Mouse (Mus musculus) adrenal gland, adult 18-20 months (tissue): ENCODE measurements around the gene Elmod3. TPM values are rescaled to one million over a fixed set of nuclear protein-coding genes. Genes with fewer than 3 reads are reported as not detected.

Experiments used
- DNase-seq, 2 experiments: peaks; one replicate each; pipeline ENCODE4 v3.0.0; 2021 to 2022; ENCODE audit warnings: low spot score in 2 of 2
- total RNA-seq, 2 experiments: library from RNA; stranded (reverse); gene quantifications; 1 replicate in 1 of 2; 2 replicates in 1 of 2; pipeline ENCODE4 v1.2.3; 2021

Gene Elmod3
- total RNA-seq, 2 experiments from 2014 or later = 10.9 to 13.5 TPM

DNA sequence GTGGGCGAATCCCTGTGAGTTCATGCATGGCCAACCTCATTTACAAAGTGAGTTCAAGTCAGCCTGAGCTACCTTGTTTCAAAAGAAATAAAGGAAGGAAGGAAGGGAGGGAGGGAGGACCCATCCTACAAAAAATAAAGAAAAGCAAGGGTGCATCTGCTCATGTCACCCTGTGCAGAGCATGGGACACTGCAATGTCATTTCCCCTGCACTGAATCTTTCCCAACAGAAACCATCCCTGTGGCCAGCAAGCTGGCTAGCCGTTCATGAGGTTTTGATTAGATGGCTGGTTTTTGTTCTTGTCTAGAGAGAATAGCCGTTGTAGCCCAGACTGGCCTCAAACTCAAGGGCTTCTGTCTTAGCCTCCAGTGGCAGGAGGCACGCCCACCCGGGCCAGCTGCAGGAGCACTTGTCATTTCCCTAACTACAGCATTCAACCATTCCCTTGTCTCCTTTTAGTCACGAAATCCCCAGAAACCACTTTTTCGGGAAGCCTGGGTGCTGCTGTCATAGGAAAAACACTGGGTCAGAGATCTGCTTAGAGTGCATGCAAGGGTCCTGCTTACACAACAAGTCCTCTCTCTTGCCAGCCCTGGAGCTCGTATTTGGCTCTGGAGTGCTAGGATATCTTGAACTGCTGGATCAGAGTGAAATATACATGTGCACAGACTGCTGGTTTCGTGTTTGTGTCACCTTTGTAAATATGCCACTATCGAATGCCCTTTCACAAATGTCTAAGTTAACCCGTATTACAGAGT, 16.4 kb downstream of the Elmod3 start:
- DNase-seq = no peak

DNA sequence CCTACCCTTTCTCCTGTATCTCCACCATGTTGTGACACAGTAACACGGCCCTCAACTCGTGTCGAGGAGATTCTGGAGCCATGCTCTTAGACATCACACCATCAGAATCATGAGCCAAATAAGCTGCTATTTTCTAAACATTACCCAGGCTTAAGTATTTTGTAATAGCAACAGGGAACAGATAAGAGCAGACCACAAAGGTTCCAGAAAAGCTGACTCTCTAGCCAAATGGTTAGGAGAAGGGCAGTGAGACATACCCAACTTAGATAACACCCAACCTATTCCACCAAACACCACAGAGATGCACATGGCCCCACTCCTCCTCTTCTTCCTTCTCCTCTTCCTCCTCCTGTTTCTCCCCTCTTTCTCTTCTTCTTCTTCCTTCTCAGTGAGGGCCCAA, 22.2 kb downstream of the Elmod3 start:
- no peak for DNase-seq

DNA sequence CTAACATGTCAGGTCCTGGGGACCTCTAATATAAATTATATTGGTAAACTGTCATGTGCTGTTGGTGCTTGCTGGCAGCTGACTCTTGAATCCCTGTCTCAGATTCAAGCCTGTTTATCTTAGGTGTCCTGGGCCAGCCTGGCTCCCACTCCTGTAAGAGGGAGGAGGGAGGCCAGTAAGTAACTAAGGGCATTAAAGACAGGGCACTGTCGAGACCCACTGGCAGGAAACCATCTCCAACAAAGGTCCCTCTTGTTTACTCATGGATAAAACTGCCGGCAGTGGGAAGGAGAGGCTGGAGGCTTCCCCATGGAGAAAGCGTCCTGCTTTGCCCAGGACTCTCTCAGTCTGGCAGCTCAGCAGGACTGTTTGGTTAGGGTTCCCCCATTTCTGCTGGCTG, 26.4 kb downstream of the Elmod3 start:
- DNase-seq = no peak

DNA sequence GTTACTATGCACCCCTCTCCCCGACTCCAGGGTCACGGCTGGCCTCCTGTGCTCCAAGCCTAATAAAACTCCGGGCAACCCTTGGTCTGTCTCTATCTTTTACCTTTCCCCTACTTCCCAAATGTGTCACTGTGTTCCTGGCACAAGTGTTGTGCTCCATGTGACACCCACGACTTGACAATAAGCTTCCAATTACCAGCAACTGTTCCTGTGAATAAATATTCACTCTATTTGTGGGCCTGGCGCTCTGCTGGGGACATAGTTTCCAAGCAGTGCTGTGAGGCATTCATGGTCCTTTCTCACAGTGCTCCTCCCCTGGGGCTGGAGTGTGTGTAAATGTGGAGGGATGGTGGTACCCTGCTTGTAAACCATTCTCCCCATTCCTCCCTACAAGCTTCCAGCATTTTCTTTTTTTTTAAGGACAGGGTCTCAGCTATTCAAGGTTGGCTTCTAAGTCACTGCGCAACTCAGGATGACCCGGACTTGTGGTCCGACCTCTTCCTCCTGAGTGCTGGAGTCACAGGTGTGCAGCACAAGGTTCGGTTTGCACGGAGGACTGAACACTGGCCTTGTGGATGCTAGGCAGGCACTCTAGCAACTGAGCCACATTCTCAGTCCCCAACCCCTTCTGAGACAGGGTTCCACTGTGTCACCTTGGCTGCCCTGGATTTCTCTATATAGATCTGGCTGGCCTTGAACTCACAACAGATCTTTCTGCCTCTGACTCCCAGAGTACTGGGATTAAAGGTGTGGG, 27.4 kb downstream of the Elmod3 start:
- no peak for DNase-seq

DNA sequence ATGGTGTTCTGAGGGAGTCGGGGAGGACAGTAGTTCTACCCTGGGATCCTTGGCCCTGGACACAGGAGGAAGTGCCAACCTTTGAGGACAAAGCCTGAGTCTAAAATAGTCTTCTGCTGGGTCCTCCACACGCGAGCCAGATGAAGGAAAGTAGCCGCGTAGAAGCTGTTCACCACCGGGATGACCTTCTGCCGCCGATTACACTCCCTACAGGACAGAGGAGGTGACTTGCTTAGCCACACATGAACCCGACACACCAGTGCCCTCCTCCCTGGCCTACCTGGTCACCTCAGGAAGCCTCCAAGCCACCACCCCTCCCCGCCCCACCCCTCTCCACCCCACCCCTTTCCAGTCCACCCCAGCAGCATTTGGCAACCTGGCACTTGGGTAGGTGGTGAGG, 29.5 kb downstream of the Elmod3 start:
- no peak for DNase-seq

DNA sequence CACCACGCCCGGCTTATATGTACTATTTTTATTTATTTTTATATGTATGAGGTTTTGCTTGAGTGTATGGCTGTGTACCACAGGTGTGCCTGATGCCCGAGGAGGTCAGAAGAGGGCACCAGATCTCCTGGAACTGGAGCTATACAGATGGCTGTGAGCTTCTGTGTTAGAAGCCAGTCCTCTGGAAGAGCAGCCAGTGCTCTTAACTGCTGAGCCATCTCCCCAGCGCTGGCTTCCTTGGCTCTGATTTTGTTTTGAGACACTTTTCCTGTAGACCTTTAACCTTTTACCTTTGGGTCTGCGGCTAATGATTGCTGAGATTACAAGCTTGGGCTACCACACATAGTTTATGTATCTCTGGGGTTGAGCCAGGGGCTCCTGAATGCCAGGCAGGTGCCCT, 30.7 kb downstream of the Elmod3 start:
- no peak for DNase-seq

DNA sequence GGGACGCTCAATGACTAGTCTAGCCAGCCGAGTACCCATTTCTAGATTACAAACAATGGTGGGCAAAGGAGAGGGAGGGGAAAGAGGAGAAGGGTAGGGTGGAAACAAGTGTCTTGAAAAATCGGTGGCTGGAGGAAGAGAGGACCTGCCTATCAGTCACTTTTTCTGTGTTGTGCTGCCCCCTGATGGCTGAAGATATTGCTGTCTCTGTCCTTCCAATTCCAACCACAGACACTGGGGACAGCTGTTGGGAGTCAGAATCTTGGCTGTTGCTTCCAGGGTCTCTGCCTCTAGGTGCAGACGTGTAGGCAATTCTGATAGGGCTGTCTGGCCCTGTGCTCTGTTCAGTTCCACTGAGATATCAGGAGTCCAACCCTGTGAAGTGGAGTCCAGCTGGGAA, 32.2 kb downstream of the Elmod3 start:
- peak; percentile 84 to 87 for DNase-seq

DNA sequence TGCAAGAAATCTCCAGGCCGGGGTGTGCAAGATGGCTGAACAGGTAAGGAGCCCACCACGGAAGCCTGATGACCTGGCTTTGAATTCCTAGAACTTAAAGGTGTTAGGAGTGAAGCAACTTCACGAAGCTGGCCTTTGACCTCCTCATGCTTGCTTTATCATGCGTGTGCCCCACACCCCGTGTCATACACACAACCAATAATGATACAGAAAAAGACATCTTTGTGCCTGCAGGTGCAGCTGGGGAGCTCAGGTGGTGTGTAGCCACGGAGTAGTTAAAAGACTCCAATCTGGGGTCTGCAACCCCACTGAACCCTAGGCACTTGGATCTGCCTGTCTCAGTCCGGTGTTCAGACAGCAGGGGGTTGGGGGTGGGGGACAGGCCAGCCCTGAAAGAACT, 32.7 kb downstream of the Elmod3 start:
- no peak for DNase-seq

DNA sequence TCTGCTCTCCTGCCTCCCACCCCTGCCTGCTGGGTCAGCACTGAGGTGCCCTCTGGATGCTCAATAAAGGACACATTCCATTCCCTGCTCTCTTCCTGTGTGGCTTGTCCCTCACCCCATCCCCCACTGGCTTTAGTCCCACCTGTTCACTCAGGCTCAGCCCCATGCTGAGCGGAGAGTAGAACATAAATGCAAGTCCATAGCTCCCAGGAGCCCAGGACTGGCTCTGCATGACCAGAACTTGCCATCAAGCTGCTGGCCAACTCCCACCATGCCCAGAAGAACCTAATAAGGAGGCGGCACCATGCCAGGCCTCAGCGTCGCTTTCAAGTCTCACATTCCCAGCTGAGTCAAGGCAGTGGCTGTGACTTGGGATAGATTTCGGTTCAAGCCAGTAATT, 35.3 kb downstream of the Elmod3 start:
- DNase-seq = no peak

DNA sequence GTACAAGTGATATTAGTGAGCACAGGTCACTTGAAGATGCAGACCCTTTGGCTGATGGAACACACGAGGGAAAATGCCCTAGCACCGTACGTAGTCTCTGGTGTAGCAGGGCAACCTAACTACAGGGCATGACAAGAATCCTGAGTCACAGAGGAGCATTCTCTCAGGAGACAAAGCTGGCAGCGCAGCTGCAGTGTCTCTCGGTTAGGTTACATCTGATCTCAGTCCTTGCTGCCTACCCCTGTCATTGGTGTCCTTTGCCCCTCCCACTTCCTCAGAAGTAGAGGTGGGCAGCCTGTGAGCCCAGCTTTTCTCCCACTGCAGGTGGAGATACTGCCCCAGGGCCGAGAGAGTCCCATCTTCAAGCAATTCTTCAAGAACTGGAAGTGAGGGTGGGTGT, 35.7 kb downstream of the Elmod3 start:
- no peak for DNase-seq

DNA sequence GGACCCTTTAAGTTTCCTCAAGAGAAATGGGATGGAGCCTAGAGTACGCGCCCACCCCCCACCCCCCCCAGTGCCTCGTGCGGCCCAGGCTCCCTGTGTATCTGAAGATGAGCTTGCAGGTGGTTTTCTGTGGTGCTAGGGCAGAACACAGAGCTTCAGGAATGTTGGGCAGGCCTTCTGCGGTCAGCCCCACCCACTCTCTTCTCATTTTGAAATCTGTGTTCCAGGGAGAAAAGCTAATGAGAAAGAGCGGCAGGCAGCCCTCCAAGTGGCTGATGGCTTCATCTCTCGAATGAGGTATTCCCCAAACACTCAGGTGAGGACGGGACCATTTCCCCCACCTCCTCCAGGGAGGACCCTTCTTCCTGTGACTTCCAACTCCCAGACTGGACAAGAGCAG, 37.4 kb downstream of the Elmod3 start:
- DNase-seq = no peak

DNA sequence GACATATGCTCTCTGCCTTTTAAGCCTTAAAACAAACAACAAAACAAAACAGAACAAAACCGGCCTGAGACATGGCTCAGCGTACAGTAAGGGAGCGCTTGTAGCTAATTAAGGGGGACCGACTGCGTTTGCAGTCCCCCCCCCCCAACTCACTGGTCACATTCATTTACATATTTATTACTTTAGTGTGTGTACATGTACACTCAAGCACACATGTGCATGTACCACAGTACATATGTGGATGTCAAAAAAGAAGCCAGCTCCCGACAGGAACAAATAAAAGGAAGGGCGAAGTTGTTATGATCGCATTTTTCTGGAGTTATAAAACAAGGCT, 45.2 kb downstream of the Elmod3 start:
- DNase-seq = no peak

DNA sequence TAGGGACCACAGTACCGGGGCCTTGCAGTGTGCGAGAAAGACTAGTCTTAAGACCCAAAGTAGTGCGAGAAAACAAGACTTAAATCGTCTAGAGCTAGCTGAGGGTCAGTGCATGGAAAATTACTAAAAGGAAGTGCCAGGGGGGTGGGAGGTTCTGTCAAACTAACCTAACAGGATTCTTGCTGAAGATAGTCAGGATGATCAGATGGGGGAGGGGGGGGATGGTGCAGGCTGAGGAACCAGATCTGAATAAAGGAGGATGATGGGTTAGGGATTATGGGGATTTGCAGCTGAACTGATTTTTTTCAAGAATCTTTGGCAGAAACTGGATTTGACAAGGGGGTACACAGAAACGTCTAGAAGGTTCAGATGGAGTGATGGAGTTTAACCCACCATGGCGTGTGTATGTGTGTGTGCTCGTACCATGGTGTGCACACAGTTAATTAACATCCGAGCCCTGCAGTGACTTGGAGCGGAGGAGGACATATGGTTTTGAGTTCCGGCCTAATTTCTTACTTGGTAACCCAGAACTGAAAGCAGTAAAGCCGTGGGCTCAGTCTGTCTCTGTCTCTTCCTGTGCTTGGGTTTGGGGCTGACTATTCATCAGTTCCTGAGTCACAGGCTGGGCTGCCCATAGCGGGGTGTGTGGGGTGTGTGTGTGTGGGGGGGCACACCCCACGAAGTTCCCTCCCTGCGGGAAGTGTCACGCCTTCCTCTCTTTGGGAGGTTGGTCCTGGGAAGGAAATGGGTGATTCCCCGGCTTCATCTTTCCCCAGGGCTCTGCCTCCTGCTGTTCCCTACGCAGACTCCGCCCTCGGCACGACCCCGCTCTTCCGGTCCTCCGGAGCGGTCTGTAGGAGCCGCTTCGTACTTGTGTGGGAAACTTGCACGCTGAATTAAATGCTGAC, 45.8 kb downstream of the Elmod3 start:
- peak; percentile 53 to 62 for DNase-seq

DNA sequence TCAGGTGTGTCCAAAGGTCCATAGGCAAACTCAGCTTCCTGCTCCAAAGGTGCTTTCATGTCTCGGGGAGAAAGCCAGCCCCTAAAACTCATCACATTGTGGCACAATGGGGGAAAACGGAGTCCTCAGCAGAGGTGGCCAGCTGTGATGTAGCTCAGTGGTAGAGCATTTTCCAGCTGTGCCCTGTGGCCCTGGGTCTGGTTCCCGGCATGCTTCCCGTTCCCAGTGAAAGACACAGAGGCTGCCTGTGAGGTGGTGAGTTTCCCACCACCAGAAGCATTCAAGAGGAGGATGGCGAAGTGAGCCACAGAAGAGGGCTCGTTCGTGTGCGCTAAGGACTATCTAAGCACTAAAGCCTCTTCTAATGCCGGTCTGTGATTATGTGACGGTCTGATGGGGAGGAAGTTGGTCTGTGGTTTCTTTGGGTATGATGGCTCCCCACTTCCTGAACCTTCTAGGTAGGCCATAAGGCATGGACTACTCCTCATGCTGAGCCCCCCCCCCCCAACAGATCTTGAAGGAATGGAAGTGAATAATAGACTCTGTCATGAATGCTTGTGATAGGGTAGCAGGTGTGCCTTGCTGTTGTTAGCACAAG, 47.6 kb downstream of the Elmod3 start:
- DNase-seq = no peak

DNA sequence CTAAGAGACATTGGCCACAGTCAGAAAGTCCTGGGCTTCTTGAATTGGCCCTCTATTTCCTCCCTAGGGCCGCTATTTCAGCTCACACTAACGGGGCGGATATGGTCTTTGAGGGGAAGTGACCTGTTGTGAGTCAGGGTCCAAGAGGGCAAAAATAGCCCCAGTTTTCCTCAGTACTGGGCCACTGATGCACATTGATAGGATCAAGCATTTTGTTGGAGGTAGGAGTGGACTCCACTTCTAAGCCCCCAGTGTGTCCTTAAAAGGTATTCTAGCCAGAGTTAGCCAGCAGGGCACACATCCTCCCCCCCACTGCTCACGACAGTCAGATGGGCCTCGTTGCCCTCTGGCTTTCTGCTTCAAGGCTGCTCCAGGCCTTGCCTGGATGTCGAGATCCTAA, 48.2 kb downstream of the Elmod3 start:
- no peak for DNase-seq

DNA sequence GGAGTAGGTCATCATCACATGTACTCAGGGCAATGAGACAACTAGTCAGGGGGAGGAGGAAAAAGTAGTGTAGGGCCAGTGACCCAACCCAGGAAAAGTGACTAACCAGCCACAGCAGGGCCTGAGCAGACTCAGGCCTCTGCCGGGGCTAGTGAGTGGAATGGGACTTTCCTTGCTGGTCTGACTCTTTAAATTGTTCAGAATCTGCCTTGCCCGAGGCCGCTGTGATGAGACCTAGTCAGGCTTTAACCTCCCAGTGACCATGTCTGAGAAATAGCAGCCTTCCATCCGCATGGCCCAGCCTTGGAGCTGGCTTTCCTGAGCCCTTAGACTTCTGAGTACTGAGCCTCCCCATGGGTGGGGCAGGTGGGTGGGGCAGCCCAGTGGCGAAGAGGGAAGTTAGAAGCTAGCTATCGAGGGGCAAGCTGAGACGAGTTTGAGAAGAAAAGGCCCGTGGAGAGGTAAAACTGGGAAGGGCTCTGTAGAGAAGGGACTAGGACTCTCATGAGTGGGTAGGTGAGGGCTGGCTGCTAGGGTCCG, 49.1 kb downstream of the Elmod3 start:
- no peak for DNase-seq

DNA sequence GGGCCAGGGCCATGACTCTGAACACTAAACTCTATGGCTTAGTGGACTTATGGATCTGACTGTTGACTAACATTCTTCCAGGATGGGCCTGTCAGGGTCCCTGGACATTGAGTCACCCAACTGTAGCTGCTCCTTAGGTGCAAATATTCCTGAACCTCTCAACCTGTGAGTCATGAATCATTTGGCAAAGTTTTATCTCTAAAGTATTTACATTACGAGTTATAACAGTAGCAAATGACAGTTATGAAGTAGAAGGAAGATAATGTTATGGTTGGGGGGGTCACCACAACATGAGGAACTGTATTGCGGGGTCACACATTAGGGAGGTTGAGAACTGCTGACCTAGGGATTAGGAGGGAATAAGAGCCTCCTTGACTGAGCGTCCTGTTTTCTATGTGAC, 50.4 kb downstream of the Elmod3 start:
- DNase-seq = no peak

DNA sequence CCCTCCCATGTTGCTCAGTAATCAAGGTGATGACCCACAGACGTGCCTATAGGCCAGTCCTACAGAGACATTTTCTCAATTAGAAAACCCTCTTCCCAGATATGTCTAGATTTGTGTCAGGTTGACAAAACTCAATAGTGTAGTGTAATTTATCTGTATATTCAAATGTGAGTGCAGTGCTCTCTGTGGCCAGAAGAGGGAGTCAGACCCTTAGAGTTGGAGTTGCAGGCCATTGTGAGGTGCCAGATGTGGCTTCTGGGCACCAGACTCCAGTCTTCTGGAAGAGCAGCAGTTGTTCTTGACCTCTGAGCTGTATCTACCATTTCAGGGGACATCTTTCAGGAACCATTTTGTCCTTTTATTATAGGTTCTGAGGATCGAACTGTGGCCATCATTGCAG, 51.1 kb downstream of the Elmod3 start:
- no peak for DNase-seq

DNA sequence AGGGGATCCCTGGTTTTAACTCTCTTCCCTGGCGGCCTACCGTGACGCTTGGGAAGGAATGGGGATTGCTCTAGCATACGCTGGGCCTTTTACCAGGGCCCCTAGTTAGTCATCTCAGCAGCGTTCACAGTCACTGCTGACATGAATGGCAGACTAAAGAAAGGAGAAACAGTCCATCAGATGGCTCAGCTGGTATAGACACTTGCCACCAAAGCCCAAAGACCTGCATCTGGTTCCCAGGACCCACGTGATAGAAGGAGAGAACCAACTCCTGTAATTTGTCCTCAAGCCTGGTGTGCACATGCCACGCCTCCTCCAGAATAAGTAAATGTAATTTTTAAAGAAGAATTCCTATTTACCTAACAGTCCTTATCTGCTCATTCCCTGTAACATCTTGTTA, 52.8 kb downstream of the Elmod3 start:
- no peak for DNase-seq

DNA sequence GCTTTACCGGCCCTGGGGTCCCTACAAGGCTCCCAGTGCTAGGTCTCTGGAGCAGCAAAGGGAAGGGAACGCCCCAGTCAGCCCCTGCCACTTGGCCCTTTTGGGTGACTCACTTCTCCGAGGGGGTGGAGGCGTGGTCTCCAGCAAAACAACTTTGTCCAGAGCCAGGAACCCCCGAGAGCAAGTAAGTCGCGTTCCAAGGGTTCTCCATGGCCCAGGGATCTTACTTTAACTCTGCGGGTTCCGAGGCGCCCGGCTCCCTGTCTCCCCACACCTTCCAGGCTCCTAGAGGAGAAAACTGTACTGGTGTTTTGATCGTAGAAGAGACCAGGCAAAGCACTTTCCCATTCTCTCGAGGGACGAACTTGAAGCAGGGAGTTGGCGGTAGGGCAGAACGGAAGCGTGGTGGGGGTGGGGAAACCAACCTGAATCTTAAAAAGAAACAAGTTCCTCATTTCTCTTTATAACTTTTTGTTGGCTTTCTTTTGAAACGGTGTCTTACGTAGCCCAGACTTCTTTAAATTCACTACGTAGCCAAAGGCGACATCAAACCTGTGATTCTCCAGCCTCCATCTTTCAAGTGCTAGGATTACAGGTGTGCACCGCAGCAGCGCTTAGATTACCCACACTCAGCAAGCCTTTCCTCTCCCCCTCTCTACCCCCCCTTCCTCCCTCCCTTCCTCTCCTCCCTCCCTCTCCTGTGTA, 53.8 kb downstream of the Elmod3 start, which contains the start of gene Capg:
Gene Capg, plus strand, starts transcription at position 109 of the 705 bp plus-strand sequence.
- peak; percentile 58 to 67 for DNase-seq
